Mouse (Mus musculus): ENCODE measurements around the gene Apbb2. TPM values are rescaled to one million over a fixed set of nuclear protein-coding genes. Genes with fewer than 3 reads are reported as not detected.

The Apbb2 gene
- 126 TPM in 2 replicates for polyA plus RNA-seq (2015; fragmentation: Nextera tagmentation; extraction: Ambion mirVana)

- H3K4me2 ChIP-seq = peak within 1 kb of the TSS; percentile 73
- peak within 1 kb of the TSS; percentile 99 for H3K9ac ChIP-seq
- no peaks in the 10 kb centered on the region for H3K36me3 ChIP-seq
- H3K9me3 ChIP-seq = no peaks in the 10 kb centered on the region
- peak within 1 kb of the TSS; percentile 98 for H3K27ac ChIP-seq
- WGBS = under 1% methylated on average over 39 of the region's 39 CpGs
- ATAC-seq (ENCODE audit: low FRiP score) = peak; percentile 94
- H3K27me3 ChIP-seq = no peaks in the 10 kb centered on the region
- H3K4me3 ChIP-seq = peak within 1 kb of the TSS; percentile 95
- peaks cover 57% of the 10 kb centered on the region for H3K4me1 ChIP-seq (replicated peaks)
Observed at GRCm38 (mm10) chr5:66618597-66618996, at the start of gene Apbb2. Gene Apbb2 (minus strand): TSS chr5:66618784.

GRCm38 (mm10) chr5:66654220-66654619 is 35.6 kb upstream of the Apbb2 start:
- Histone ChIP-seq H3K9me3 (no peaks in the 10 kb centered on the region), H3K4me1 (replicated peaks) (no peaks in the 10 kb centered on the region; the same call in 1 of the 2 replicates), H3K27me3 (no peaks in the 10 kb centered on the region), H3K4me3 (no peak overlapping the region), H3K27ac (peak overlapping the region; percentile 13; the same call in 1 of the 2 replicates), H3K9ac (no peak overlapping the region), H3K4me2 (no peak overlapping the region), H3K36me3 (no peaks in the 10 kb centered on the region)
- ATAC-seq (ENCODE audit: low FRiP score) = peak; percentile 63; the same call in 1 of the 2 replicates
- WGBS = 52% methylated on average over 5 of the region's 5 CpGs

GRCm38 (mm10) chr5:66647504-66647903 is 28.9 kb upstream of the Apbb2 start:
- H3K27me3 ChIP-seq = no peaks in the 10 kb centered on the region
- H3K36me3 ChIP-seq = no peaks in the 10 kb centered on the region
- no peak overlapping the region for H3K4me2 ChIP-seq
- H3K27ac ChIP-seq = no peak overlapping the region
- H3K9me3 ChIP-seq = no peaks in the 10 kb centered on the region
- 67% methylated on average over 7 of the region's 7 CpGs for WGBS
- no peaks in the 10 kb centered on the region for H3K4me1 ChIP-seq (replicated peaks)
- no peak for ATAC-seq (ENCODE audit: low FRiP score)
- H3K9ac ChIP-seq = no peak overlapping the region
- no peak overlapping the region for H3K4me3 ChIP-seq

GRCm38 (mm10) chr5:66643260-66643659 is 24.7 kb upstream of the Apbb2 start:
- Histone ChIP-seq H3K9ac (no peak overlapping the region), H3K4me3 (no peak overlapping the region), H3K4me1 (replicated peaks) (no peaks in the 10 kb centered on the region), H3K36me3 (no peaks in the 10 kb centered on the region), H3K27me3 (no peaks in the 10 kb centered on the region), H3K4me2 (no peak overlapping the region), H3K9me3 (no peaks in the 10 kb centered on the region; the same call in 1 of the 2 replicates), H3K27ac (no peak overlapping the region)
- WGBS = 86% methylated on average over 5 of the region's 5 CpGs
- no peak for ATAC-seq (ENCODE audit: low FRiP score)

- no peaks in the 10 kb centered on the region for H3K4me1 ChIP-seq (replicated peaks)
- no peak overlapping the region for H3K27ac ChIP-seq
- 94% methylated on average over 4 of the region's 4 CpGs for WGBS
- H3K4me3 ChIP-seq = no peak overlapping the region
- no peaks in the 10 kb centered on the region for H3K36me3 ChIP-seq
- peaks cover 3% of the 10 kb centered on the region for H3K9me3 ChIP-seq
- H3K9ac ChIP-seq = no peak overlapping the region
- H3K4me2 ChIP-seq = no peak overlapping the region
- no peaks in the 10 kb centered on the region for H3K27me3 ChIP-seq
- ATAC-seq (ENCODE audit: low FRiP score) = no peak
Observed at GRCm38 (mm10) chr5:66642156-66642555, 23.6 kb upstream of the Apbb2 start.

- Histone ChIP-seq H3K27ac (no peak overlapping the region), H3K4me2 (no peak overlapping the region), H3K9ac (no peak overlapping the region), H3K9me3 (peaks cover 3% of the 10 kb centered on the region; the same call in 1 of the 2 replicates), H3K36me3 (no peaks in the 10 kb centered on the region), H3K4me1 (replicated peaks) (peaks cover 4% of the 10 kb centered on the region; the same call in 1 of the 2 replicates), H3K4me3 (no peak overlapping the region), H3K27me3 (no peaks in the 10 kb centered on the region)
- 38% methylated on average over 10 of the region's 10 CpGs for WGBS
- 0 out of 2 replicates have a peak, but pooled peaks have one; percentile 39 for ATAC-seq (ENCODE audit: low FRiP score)
Observed at GRCm38 (mm10) chr5:66635459-66636079, 17.0 kb upstream of the Apbb2 start.

GRCm38 (mm10) chr5:66627805-66628204 is 9.2 kb upstream of the Apbb2 start:
- 48% methylated on average over 7 of the region's 7 CpGs for WGBS
- H3K36me3 ChIP-seq = no peaks in the 10 kb centered on the region
- H3K27ac ChIP-seq = peak overlapping the region; percentile 48

GRCm38 (mm10) chr5:66620191-66620625 is 1.6 kb upstream of the Apbb2 start:
- peak overlapping the region; percentile 73 for H3K4me2 ChIP-seq
- peak overlapping the region; percentile 82 for H3K27ac ChIP-seq
- peak overlapping the region; percentile 56 for H3K4me3 ChIP-seq
- ATAC-seq (ENCODE audit: low FRiP score) = peak; percentile 60
- H3K4me1 ChIP-seq (replicated peaks) = peaks cover 41% of the 10 kb centered on the region
- H3K36me3 ChIP-seq = no peaks in the 10 kb centered on the region
- peak overlapping the region; percentile 77 for H3K9ac ChIP-seq
- no peaks in the 10 kb centered on the region for H3K9me3 ChIP-seq
- H3K27me3 ChIP-seq = no peaks in the 10 kb centered on the region
- under 1% methylated on average over 41 of the region's 41 CpGs for WGBS

More at GRCm38 (mm10) chr5:66627805-66628204, 9.2 kb upstream of the Apbb2 start:
- no peaks in the 10 kb centered on the region for H3K9me3 ChIP-seq
- peaks cover 11% of the 10 kb centered on the region; the same call in 1 of the 2 replicates for H3K4me1 ChIP-seq (replicated peaks)
- no peak overlapping the region for H3K4me3 ChIP-seq
- H3K9ac ChIP-seq = no peak overlapping the region
- peak; percentile 57 for ATAC-seq (ENCODE audit: low FRiP score)
- H3K4me2 ChIP-seq = no peak overlapping the region; the same call in 1 of the 2 replicates
- no peaks in the 10 kb centered on the region for H3K27me3 ChIP-seq

- Histone ChIP-seq H3K4me3 (peak overlapping the region; percentile 56), H3K9ac (peak overlapping the region; percentile 77), H3K4me1 (replicated peaks) (peaks cover 46% of the 10 kb centered on the region), H3K27me3 (no peaks in the 10 kb centered on the region), H3K36me3 (no peaks in the 10 kb centered on the region), H3K9me3 (no peaks in the 10 kb centered on the region), H3K4me2 (peak overlapping the region; percentile 73), H3K27ac (peak overlapping the region; percentile 82)
- ATAC-seq (ENCODE audit: low FRiP score) = no peak
- WGBS = 37% methylated on average over 8 of the region's 8 CpGs
Observed at GRCm38 (mm10) chr5:66619675-66620074, 1.1 kb upstream of the Apbb2 start.

- Histone ChIP-seq H3K9me3 (no peaks in the 10 kb centered on the region), H3K27me3 (no peaks in the 10 kb centered on the region), H3K4me3 (peak overlapping the region; percentile 95), H3K4me2 (peak overlapping the region; percentile 73), H3K4me1 (replicated peaks) (peaks cover 51% of the 10 kb centered on the region), H3K9ac (peak overlapping the region; percentile 99; the same call in 1 of the 2 replicates), H3K27ac (peak overlapping the region; percentile 98), H3K36me3 (no peaks in the 10 kb centered on the region)
- whole genome bisulfite sequencing = 36% methylated on average over 11 of the region's 11 CpGs
- no peak for ATAC-seq (ENCODE audit: low FRiP score)
Observed at GRCm38 (mm10) chr5:66619195-66619594, 611 bp upstream of the Apbb2 start.

- peak; percentile 77 for ATAC-seq (ENCODE audit: low FRiP score)
- peaks cover 63% of the 10 kb centered on the region for H3K4me1 ChIP-seq (replicated peaks)
- peak overlapping the region; percentile 73 for H3K4me2 ChIP-seq
- peak overlapping the region; percentile 99 for H3K9ac ChIP-seq
- under 1% methylated on average over 36 of the region's 54 CpGs for WGBS
- no peaks in the 10 kb centered on the region for H3K27me3 ChIP-seq
- no peaks in the 10 kb centered on the region for H3K9me3 ChIP-seq
- peak overlapping the region; percentile 95 for H3K4me3 ChIP-seq
- H3K27ac ChIP-seq = peak overlapping the region; percentile 98
- no peaks in the 10 kb centered on the region for H3K36me3 ChIP-seq
Observed at GRCm38 (mm10) chr5:66617921-66618460, 593 bp downstream of the Apbb2 start.

- no peak overlapping the region for H3K9ac ChIP-seq
- H3K27me3 ChIP-seq = no peaks in the 10 kb centered on the region
- no peaks in the 10 kb centered on the region for H3K36me3 ChIP-seq
- WGBS = 81% methylated on average over 4 of the region's 4 CpGs
- H3K27ac ChIP-seq = 0 out of 2 replicates have a peak overlapping the region, but pooled peaks have one; percentile 14
- no peaks in the 10 kb centered on the region for H3K9me3 ChIP-seq
- H3K4me1 ChIP-seq (replicated peaks) = peaks cover 85% of the 10 kb centered on the region
- no peak overlapping the region for H3K4me3 ChIP-seq
- no peak for ATAC-seq (ENCODE audit: low FRiP score)
- H3K4me2 ChIP-seq = peak overlapping the region; percentile 16
Observed at GRCm38 (mm10) chr5:66614940-66615339, 3.6 kb downstream of the Apbb2 start.

Data from hindbrain, embryonic 13.5 days (tissue).